Mouse (Mus musculus): ENCODE data around the gene Mark2. TPM values are rescaled to one million over a fixed set of nuclear protein-coding genes. Genes with fewer than 3 reads are reported as not detected.

Mark2 gene
- total RNA-seq, 2 experiments from 2014 or later, result 51.9 to 55.4 TPM

- no peak for DNase-seq
- intact Hi-C loops (cut with DNase I), result no loop called here
Observed at GRCm38 (mm10) chr19:7273486-7273885, 68.2 kb downstream of the Mark2 start.

- DNase-seq, result peak in 1 of 2 experiments; percentile 55
- intact Hi-C loops (cut with DNase I), result loop anchor here (2.0 to 10.0 kb wide), 2 partner anchors 147 to 345 kb away; partner anchors contain the start of genes 2700081O15Rik and Hrasls5
Observed at GRCm38 (mm10) chr19:7269290-7270044, 72.2 kb downstream of the Mark2 start.

GRCm38 (mm10) chr19:7268722-7269090 lies 73.0 kb downstream of the Mark2 start:
- intact Hi-C loops (cut with DNase I), result loop anchor here (2.0 to 10.0 kb wide), 2 partner anchors 148 to 346 kb away; partner anchors contain the start of genes 2700081O15Rik and Hrasls5
- DNase-seq, result peak; percentile 85 to 92

- DNase-seq, result peak; percentile 90 to 91
- intact Hi-C loops (cut with DNase I), result loop anchor here (2.0 to 10.0 kb wide), 3 partner anchors 27 to 347 kb away; partner anchors contain the start of genes 2700081O15Rik, Hrasls5 and Naa40
Observed at GRCm38 (mm10) chr19:7267781-7268721, 73.6 kb downstream of the Mark2 start.

DNA sequence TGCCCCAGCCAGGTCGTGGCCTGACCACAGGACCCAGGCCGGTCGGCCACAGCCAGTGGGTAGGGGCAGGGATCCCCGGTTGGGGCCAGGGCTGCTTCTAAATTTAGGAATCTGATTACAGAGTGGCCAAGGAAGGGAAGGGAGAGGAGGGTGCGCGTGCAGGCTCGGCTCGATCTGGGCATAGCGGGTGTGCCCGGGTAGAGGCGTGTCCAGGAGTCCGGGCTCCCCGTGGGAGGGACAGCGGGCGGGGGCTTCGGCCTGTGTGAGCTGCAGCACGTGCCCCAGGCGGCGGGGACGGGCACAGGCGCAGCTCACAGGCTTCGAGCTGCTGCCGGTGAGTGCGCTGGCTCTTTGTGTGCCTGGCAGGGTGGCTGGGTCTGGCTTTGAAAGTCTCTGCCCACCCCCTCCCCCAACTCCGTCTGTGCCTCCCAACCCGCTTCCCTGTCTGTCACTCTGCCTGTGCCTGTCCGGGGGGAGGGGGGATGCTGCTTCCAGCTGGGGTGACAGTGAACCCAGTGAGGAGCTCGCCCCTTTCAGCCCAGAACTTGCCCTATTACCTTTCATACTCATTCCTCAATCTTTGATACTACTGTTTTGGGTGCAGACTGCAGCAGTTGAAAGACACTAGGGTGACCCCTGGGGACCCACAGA lies 74.4 kb downstream of the Mark2 start, which contains the start of gene Rcor2:
TSS of gene Rcor2 (plus strand) at position 235 of the 651 bp plus-strand sequence.
- intact Hi-C loops (cut with DNase I), result loop anchor here (2.0 to 10.0 kb wide), 2 partner anchors 26 to 348 kb away; partner anchors contain the start of genes Hrasls5 and Naa40
- DNase-seq, result peak; percentile 79 to 82

DNA sequence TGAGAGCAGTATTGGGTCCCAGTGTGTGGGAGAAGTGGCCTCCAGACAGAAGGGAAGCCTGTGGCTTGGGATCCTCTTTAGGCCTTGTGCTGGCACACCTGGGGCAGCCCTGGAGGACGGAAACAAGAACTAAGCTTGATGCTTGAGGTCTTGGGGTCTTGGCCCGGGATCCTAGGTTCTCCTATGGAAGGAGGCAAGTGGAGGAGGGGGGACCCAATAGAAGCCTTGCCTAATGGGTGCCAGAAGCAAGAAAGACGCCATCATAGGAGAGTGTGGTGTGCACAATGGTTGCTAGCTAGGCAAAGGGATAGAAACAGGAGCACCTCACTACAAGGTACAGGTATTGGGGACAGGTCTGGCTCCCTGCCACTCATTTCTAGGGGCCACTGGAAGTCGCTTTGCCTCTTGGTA lies 75.2 kb downstream of the Mark2 start:
- DNase-seq, result peak in 1 of 2 experiments; percentile 23
- intact Hi-C loops (cut with DNase I), result loop anchor here (2.0 to 10.0 kb wide), 2 partner anchors 26 to 348 kb away; partner anchors contain the start of genes Hrasls5 and Naa40

GRCm38 (mm10) chr19:7265478-7266191 lies 76.0 kb downstream of the Mark2 start:
- peak in 1 of 2 experiments; percentile 28 for DNase-seq
- intact Hi-C loops (cut with DNase I), result loop anchor here (2.0 to 10.0 kb wide), 3 partner anchors 25 to 349 kb away; partner anchors contain the start of genes Hrasls5 and Naa40

GRCm38 (mm10) chr19:7264766-7265331 lies 76.8 kb downstream of the Mark2 start:
- intact Hi-C loops (cut with DNase I), result loop anchor here (2.0 to 10.0 kb wide), 2 partner anchors 80 to 350 kb away; partner anchors contain the start of gene Hrasls5
- DNase-seq, result peak; percentile 66 to 74

GRCm38 (mm10) chr19:7264088-7264765 lies 77.4 kb downstream of the Mark2 start:
- intact Hi-C loops (cut with DNase I), result loop anchor here (2.0 to 10.0 kb wide), 2 partner anchors 81 to 351 kb away; partner anchors contain the start of gene Hrasls5
- peak; percentile 86 to 91 for DNase-seq

GRCm38 (mm10) chr19:7262592-7262991 lies 79.1 kb downstream of the Mark2 start:
- intact Hi-C loops (cut with DNase I), result loop anchor here (10.0 kb wide), 1 partner anchor 352 kb away; the partner anchor contains the start of gene Hrasls5

DNA sequence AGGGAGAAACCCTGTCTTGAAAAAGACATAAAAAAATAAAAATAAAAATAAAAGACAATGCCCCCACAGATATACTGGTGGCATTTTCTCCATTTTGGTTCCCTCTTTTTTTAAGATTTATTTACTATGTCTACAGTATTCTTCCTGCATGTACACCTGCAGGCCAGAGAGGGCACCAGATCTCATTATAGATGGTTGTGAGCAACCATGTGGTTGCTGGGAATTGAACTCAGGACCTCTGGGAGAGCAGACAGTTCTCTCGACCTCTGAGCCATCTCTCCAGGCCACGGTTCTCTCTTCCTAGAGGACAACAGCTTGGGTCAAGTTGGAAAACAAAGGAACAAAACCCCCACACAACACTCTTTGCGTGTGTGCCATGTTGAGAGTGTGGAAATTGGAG lies 79.7 kb downstream of the Mark2 start:
- intact Hi-C loops (cut with DNase I), result loop anchor here (10.0 kb wide), 1 partner anchor 353 kb away; the partner anchor contains the start of gene Hrasls5
- DNase-seq, result no peak

More at GRCm38 (mm10) chr19:7262592-7262991, 79.1 kb downstream of the Mark2 start:
- DNase-seq, result no peak

DNA sequence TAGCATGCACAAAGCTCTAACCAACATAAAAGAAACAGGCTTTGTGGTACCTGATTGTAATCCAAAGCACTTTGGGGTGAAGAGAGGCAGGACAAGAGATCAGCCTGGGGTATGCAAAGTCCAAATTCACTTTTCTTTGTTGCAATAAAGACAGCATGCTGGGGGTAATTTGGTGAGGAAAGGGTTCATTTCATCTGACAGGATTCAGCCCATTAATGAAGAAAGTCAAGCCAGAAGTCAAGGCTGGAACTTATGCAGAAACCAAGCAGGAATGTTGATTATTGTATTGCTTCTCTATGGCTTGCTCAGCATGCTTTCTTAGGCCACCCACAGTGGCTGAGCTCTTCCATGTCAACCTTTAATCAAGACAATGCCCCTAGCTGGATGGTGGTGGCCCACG lies 80.2 kb downstream of the Mark2 start:
- intact Hi-C loops (cut with DNase I), result loop anchor here (10.0 kb wide), 1 partner anchor 353 kb away; the partner anchor contains the start of gene Hrasls5
- DNase-seq, result no peak

DNA sequence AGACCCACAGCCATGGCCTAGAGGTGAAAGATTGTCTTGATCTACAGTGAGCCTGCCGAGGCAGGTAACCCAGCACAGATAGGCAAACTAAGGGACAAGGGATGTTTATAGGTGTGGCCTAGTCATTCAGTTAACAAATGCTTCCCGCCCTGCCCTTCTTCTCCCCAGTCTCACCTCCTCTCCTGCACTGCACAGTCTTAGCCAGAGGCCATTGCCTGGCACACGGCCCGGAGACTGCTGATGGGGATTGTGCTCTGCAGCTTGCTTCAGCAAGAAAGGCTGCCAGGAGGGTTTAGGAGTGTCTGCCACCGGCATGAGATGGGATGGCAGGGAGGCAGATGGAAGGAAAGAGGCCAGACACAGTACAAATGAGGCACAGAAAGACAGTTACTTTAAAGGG lies 83.8 kb downstream of the Mark2 start:
- intact Hi-C loops (cut with DNase I), result no loop called here
- DNase-seq, result peak in 1 of 2 experiments; percentile 29

DNA sequence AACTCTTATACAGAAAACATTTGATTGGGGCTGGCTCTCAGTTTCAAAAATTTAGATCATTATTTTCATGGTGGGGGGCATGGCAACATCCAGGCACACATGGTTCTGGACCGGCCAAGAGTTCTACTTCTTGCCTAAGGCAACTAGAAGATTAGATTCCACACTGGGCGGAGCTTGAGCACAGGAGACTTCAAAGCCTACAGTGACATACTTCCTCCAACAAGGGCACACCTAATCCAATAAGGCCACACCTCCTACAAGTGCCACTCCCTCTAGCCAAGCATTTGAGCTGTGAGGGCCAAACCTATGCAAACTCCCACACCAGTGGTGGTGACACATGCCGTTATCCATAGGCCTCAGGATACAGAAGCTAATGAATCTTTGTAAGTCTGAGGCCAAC lies 95.6 kb downstream of the Mark2 start:
- intact Hi-C loops (cut with DNase I), result no loop called here
- no peak for DNase-seq

- intact Hi-C loops (cut with DNase I), result loop anchor here (2.0 kb wide), 1 partner anchor 26 kb away; the partner anchor contains the start of gene Rcor2
- DNase-seq, result peak; percentile 96 to 97
Observed at GRCm38 (mm10) chr19:7240782-7241690, 100.6 kb downstream of the Mark2 start, which contains the start of gene Naa40. Naa40 (minus strand) TSS chr19:7241183.

DNA sequence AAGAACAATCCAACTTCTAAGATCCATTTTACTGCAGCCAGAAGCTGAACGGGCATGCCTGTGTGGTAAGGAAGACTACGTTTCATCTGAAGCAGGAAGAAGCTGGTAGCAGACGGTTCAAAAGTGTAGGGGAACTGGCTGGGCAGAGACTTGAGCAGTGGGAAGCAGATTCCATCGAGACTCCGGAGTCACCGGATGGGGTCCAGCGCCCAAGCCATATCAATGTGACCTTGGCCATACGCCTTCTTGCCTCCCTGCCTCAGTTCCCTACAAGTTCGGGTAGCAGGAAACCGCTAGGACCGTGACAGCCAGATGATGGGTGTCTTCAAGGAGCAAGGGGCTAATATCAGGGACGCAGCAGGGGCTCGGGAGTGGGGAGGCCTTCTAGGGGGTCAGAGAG lies 101.4 kb downstream of the Mark2 start:
- no peak for DNase-seq
- intact Hi-C loops (cut with DNase I), result loop anchor here (2.0 kb wide), 1 partner anchor 27 kb away; the partner anchor contains the start of gene Rcor2
